Mouse (Mus musculus) midbrain, embryonic 13.5 days (tissue): ENCODE results near the gene Las1l. TPM values are rescaled to one million over a fixed set of nuclear protein-coding genes. Genes with fewer than 3 reads are reported as not detected.

Experiments used
- ATAC-seq: fragments of 200-750 bp; cut with Nextera tagmentation; 2 replicates; pipeline ENCODE4 v1.8.0; 2017; ENCODE audit warnings: mild to moderate bottlenecking, moderate TSS enrichment, moderate library complexity
- H3K27ac ChIP-seq: fragments of 300-500 bp; sonication (generic); 2 replicates; pipeline ENCODE4 v1.5.1; 2015; ENCODE audit warnings: inconsistent platforms, mild to moderate bottlenecking, moderate library complexity
- H3K27me3 ChIP-seq: fragments of 300-500 bp; sonication (generic); 2 replicates; pipeline ENCODE4 v1.6.1; 2015; ENCODE audit warnings: mild to moderate bottlenecking, inconsistent platforms
- H3K36me3 ChIP-seq: fragments of 300-500 bp; sonication (generic); 2 replicates; pipeline ENCODE4 v1.6.1; 2015; ENCODE audit warnings: mild to moderate bottlenecking, inconsistent platforms
- H3K4me1 ChIP-seq: fragments of 300-500 bp; sonication (generic); replicated peaks from 2 replicates; pipeline ENCODE4 v1.6.1; 2015; ENCODE audit warnings: inconsistent platforms
- H3K4me2 ChIP-seq: fragments of 300-500 bp; sonication (generic); replicated peaks from 2 replicates; pipeline ENCODE4 v1.6.1; 2015; ENCODE audit warnings: moderate library complexity, mild to moderate bottlenecking, inconsistent platforms
- H3K4me3 ChIP-seq: fragments of 300-500 bp; sonication (generic); replicated peaks from 2 replicates; pipeline ENCODE4 v1.5.1; 2015; ENCODE audit warnings: mild to moderate bottlenecking, inconsistent platforms
- H3K9ac ChIP-seq: fragments of 300-500 bp; sonication (generic); replicated peaks from 2 replicates; pipeline ENCODE4 v1.6.1; 2015; ENCODE audit warnings: mild to moderate bottlenecking, inconsistent platforms
- H3K9me3 ChIP-seq: fragments of 300-500 bp; sonication (generic); 2 replicates; pipeline ENCODE4 v1.6.1; 2016; ENCODE audit warnings: mild to moderate bottlenecking, inconsistent platforms
- WGBS: fragments of 180-500 bp; shearing (Covaris S2); methylation state at CpG from one replicate; pipeline ENCODE4 v1.1.7; 2015; 5-methylcytosine and 5-hydroxymethylcytosine counted together
- polyA plus RNA-seq: library from polyadenylated mRNA; unstranded; fragments of >200 nt; fragmentation: Nextera tagmentation; extraction: Ambion mirVana; gene quantifications from 2 replicates; pipeline ENCODE4 v1.2.1, GENCODE M21; 2015

The Las1l gene
- polyA plus RNA-seq, 1 experiment from 2014 or later: 98.2 TPM

GRCm38 (mm10) chrX:95948135-95948534, 8.6 kb downstream of the Las1l start:
- Histone ChIP-seq H3K9ac (no peak overlapping the region), H3K27ac (no peak overlapping the region), H3K4me1 (no peaks in the 10 kb centered on the region), H3K27me3 (no peaks in the 10 kb centered on the region), H3K4me2 (no peak overlapping the region), H3K4me3 (no peak overlapping the region), H3K36me3 (peaks cover 46% of the 10 kb centered on the region), H3K9me3 (no peaks in the 10 kb centered on the region)
- ATAC-seq: no peak
- WGBS: 95% methylated on average over 4 of the region's 4 CpGs

DNA sequence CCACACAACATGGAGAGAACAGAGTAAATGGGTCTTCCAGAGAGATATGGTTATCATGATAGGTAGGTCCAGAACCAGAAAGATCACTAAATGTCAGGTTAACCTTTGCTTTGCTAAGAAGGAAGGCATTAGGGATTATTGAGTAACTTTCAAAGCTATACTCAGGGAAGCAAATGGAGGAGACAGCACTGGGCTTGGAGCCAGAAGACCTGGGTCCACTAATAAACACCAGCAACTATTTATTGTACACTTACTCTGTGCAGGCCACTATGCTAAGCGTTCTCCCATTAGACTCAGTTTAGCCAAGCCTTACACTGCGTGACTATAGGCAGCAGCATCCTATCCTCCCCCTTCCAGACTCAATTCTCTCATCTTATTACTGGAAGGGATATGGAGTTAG, 11.3 kb downstream of the Las1l start:
- no peak overlapping the region for H3K4me3 ChIP-seq
- 94% methylated on average over 2 of the region's 2 CpGs for WGBS
- no peak overlapping the region for H3K27ac ChIP-seq
- no peak for ATAC-seq
- H3K4me2 ChIP-seq: no peak overlapping the region
- H3K9ac ChIP-seq: no peak overlapping the region
- no peaks in the 10 kb centered on the region for H3K27me3 ChIP-seq
- H3K4me1 ChIP-seq: no peaks in the 10 kb centered on the region
- H3K36me3 ChIP-seq: peaks cover 53% of the 10 kb centered on the region
- H3K9me3 ChIP-seq: no peaks in the 10 kb centered on the region

DNA sequence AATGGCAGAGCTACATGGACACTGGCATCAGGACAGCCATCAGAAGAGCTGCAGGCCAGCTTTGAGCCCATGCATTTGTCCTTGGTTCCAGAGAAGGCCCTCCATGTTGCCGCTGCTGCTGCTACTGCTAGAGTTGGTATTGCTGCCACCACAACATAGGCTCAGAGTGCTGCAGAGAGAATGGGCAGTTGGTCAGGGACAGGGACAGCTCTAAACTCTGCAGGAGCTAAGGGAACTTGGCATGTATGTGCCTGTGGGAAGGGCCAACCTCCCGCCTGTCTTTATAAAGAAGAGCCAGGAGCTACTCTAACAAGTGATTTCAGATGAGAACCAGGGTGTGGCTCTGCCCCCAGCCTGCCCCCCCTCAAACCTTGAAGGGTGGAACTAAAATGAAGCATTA, 21.3 kb downstream of the Las1l start:
- 98% methylated on average over 2 of the region's 2 CpGs for WGBS
- H3K9me3 ChIP-seq: no peaks in the 10 kb centered on the region
- H3K27ac ChIP-seq: no peak overlapping the region
- peaks cover 39% of the 10 kb centered on the region for H3K36me3 ChIP-seq
- no peak for ATAC-seq
- H3K4me1 ChIP-seq: no peaks in the 10 kb centered on the region
- H3K9ac ChIP-seq: no peak overlapping the region
- no peak overlapping the region for H3K4me2 ChIP-seq
- H3K4me3 ChIP-seq: no peak overlapping the region
- no peaks in the 10 kb centered on the region for H3K27me3 ChIP-seq

DNA sequence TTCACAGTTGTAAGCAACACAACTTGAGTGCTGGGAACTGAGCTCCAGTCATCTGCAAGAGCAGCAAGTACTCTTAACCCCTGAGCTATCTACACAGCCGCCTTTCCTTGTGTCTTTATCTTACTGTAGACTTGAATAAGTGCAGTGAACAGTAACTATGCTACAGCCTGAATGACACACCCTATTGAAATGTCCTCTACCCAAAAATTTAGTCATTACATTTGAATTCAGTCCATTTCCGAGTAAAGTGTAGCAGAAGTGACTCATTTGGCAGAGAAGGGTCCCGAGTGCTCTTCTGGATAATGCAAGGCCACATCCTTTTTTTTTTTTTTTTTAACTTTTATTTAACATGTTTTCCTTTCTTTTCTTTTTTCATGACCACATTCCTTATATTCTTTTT, 54.0 kb downstream of the Las1l start:
- Histone ChIP-seq H3K27me3 (no peaks in the 10 kb centered on the region), H3K4me1 (no peaks in the 10 kb centered on the region), H3K36me3 (no peaks in the 10 kb centered on the region), H3K4me2 (no peak overlapping the region), H3K4me3 (no peak overlapping the region), H3K9ac (no peak overlapping the region), H3K9me3 (no peaks in the 10 kb centered on the region), H3K27ac (no peak overlapping the region)
- ATAC-seq: no peak
- WGBS: 84% methylated on average over 3 of the region's 3 CpGs

Other genes with a start within 250 kb of the Las1l start
- gene Zc3h12b, start 245.3 kb downstream of the Las1l start, polyA plus RNA-seq: 2.7 TPM in 2 replicates
- 40.8 and 43.7 TPM in 2 replicates for gene Msn, start 139.1 kb upstream of the Las1l start, polyA plus RNA-seq